Mouse (Mus musculus) erythroblast, adult 5-6 weeks (primary cell): ENCODE measurements around the gene Rpl9-ps6. TPM values are rescaled to one million over a fixed set of nuclear protein-coding genes. Genes with fewer than 3 reads are reported as not detected.

Experiments
- ATAC-seq: replicated peaks from 2 replicates; pipeline ENCODE4 v1.8.0; 2016; ENCODE audit warnings: moderate number of reproducible peaks, mild to moderate bottlenecking, moderate TSS enrichment, inconsistent platforms; ENCODE audit not compliant: poor library complexity, low FRiP score, severe bottlenecking
- total RNA-seq, 2 experiments: library from RNA; stranded (forward) in 1 of 2; stranded (reverse) in 1 of 2; fragments of 150-400 nt in 1 of 2; fragments of 200-764, 138-1000 nt in 1 of 2; gene quantifications; 2 replicates each; pipeline versions ENCODE4 v1.2.3 to v1.2.4; 2015 to 2017; ENCODE audit warnings: low replicate concordance in 2 of 2

The Rpl9-ps6 gene
- total RNA-seq, 2 experiments from 2014 or later, result 10.4 to 59.9 TPM

- ATAC-seq, result no peak
Measured at GRCm38 (mm10) chr19:32416692-32417317, 49.6 kb downstream of the Rpl9-ps6 start.

Other genes starting within 250 kb of the Rpl9-ps6 start
- gene Sgms1, start 76.9 kb downstream of the Rpl9-ps6 start, total RNA-seq (2015; ENCODE audit: low replicate concordance), result 84.4 and 110 TPM in 2 replicates
- gene Sgms1, start 76.9 kb downstream of the Rpl9-ps6 start, total RNA-seq (2017; ENCODE audit: low replicate concordance), result 109 and 112 TPM in 2 replicates
- 29.3 and 34.2 TPM in 2 replicates for gene Minpp1, start 19.2 kb upstream of the Rpl9-ps6 start, total RNA-seq (2015; ENCODE audit: low replicate concordance)
- 26.8 and 35.7 TPM in 2 replicates for gene Minpp1, start 19.2 kb upstream of the Rpl9-ps6 start, total RNA-seq (2017; ENCODE audit: low replicate concordance)
- 2.9 and 9.8 TPM in 2 replicates for gene Papss2, start 129.2 kb upstream of the Rpl9-ps6 start, total RNA-seq (2015; ENCODE audit: low replicate concordance)
- gene Papss2, start 129.2 kb upstream of the Rpl9-ps6 start, total RNA-seq (2017; ENCODE audit: low replicate concordance), result 2.0 and 3.1 TPM in 2 replicates